Mouse (Mus musculus) embryo, embryonic 10 days (tissue): ENCODE data around the gene Kif26b.
A peak's percentile ranks its signal among the peaks of the same experiment; 100 is the strongest.

Source experiments
- DNase-seq: peaks from one replicate; pipeline ENCODE4 v3.0.0-alpha.2; 2015; ENCODE audit warnings: low spot score

Kif26b gene

DNA sequence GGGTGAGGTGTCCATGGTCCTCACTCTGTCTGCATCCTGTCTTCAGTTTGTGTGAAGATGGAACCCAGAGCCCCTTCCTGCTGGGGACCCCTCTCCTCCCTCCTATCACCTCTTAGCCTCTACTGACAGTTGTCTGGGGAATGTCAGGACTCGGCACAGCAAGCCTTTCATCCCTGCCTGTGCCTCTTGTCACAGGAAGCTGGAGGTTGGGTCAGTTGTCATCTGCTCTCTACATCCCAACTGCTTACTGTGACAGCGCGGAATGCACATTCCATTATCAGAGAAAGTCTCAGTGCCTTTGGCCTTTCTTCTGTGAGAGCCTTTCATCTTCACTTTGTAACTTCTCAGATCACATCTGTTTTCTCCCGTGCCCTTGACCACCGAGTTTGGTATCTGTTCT, 132.6 kb downstream of the Kif26b start:
- DNase-seq = peak; percentile 76

DNA sequence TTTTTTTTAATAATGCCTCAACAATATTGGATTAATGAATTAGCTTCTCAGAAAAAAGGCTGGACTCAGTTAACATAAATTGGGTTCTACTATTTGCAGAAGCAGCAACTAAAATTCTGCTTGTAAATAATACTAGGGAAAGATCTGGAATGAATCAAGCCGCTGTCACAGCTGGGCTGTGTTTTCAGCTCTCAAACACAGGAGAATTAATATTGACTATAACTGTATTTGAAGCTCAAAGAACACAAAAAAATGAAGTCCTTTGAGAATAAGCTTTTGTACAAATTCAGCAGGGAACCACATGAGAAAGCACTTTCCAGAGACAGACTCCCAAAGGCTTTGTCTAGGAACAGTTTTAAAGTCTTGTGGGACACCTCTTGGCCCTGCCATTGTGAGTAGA, 134.6 kb downstream of the Kif26b start:
- no peak for DNase-seq

DNA sequence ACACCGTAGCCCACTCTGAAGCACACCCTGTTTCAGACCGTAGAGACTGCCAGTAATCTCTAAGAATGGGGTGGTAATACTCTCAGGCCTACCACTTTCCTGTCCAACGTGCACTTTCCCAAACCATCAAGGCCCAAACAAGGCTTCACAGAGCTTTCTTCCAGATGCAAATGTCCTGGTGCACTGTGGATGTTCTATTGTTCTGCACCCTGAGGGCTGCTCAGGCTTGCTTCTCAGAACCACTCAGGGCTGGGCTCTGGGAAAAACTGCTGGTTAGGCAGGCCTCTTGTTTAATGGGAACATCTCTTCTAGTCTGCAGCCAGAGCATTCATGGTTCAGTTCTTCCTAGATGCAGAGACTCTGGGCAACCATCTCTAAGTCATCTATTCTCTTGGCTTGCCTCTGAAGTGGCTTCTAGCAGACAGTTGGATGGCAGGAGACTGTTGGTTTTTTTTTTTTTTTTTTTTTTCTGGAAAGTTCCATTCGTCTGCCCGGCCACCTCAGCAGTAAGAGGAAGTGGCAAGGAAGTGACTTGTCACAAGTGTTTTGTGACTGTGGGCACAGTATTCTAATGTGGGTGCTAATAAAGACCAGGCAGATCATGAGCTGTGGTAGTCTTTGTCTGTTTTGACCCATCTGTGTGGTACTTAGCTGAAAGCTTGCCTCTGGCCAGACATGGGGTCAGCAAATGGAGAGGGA, 135.5 kb downstream of the Kif26b start:
- DNase-seq = no peak

DNA sequence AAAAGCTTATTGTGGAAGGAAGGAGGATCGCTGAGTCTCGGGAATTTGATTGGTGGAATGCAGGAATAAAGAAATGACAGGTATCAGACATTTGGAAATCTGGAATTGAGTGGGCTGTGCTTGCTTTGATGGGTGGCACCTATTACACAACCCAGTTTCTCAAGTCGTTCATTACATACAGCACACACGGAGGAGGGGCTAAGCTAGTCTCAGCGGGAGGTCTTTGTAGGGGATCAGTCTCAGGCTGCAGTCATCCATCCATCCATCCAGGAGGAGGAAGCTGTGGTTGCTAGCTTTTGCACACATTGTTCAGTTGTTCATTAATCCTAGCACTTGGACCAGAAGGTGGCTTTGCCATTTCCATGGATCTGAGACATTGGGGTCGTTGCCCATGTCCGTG, 137.6 kb downstream of the Kif26b start:
- DNase-seq = no peak

DNA sequence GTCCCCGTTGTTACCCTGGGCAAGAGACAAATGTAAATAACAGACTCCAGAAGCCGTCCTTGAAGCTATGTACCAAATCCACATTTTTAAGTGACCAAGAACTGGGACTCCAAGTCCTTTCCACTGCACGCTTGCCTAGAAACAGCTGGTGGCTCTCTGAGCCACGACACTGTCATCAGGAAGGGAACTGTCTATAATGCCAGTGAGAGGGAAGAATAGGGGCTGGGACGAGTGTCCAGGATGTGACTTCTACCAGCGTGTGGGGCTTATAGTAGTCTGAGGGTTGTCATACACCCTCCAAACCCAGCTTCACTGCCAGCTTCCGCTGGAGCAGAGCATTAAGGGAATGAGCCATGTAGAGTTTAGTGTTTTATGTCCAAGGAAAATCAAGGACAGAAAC, 138.9 kb downstream of the Kif26b start:
- DNase-seq = no peak

DNA sequence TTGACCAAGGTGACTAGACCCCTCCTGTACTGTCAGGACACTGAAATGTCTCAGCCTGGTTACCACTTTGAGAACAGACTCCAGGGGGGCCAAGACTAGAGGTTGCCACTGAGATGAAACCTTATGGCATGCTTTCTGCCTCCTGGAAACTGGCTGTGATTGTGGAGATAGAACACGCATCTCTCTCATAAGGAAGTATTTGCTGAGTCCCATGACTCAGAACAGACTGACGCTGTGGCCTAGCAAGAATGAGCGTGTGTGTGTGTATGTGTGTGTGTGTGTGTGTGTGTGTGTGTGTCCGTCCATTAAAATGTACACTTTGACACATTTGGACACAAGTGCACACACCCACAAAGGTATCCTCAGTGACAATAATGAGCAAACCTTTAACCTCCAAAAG, 140.0 kb downstream of the Kif26b start:
- no peak for DNase-seq

DNA sequence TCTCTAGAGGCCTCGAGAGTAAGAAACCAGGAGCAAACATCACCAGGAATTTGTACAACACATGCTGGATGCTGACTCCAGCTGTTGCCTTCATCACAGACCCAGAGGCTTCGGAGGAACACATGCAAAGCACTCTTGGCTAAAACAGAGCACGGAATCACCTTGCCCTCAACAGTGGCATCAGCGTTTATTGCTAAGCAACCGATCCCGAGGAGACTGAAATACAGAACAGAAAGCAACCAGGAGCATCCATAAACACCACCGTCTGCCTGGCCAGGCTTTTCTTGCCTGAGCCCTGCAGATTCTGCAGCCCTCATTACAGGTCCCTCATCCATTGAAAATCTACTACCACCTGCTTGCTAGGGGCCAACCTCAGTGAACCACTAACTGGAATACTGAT, 144.1 kb downstream of the Kif26b start:
- DNase-seq = no peak

DNA sequence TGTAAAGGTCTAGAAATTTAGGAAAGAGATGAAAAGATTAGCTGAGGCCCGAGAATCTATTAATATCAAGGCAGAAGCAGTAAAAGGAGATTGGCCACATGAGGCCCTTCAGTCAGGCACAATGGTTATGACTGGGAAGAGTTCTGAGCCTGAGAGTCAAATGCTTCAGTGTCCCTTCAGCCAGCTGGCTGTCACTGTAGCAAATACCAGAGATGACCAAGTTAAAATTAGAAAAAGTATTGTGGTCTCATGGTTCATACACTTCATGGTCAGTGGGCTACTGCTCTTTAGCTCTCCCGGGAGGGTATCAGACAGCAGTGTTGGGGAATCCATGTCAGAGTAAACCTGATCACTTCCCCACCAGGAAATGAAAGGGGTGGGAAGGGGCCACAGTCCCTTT, 144.6 kb downstream of the Kif26b start:
- no peak for DNase-seq

DNA sequence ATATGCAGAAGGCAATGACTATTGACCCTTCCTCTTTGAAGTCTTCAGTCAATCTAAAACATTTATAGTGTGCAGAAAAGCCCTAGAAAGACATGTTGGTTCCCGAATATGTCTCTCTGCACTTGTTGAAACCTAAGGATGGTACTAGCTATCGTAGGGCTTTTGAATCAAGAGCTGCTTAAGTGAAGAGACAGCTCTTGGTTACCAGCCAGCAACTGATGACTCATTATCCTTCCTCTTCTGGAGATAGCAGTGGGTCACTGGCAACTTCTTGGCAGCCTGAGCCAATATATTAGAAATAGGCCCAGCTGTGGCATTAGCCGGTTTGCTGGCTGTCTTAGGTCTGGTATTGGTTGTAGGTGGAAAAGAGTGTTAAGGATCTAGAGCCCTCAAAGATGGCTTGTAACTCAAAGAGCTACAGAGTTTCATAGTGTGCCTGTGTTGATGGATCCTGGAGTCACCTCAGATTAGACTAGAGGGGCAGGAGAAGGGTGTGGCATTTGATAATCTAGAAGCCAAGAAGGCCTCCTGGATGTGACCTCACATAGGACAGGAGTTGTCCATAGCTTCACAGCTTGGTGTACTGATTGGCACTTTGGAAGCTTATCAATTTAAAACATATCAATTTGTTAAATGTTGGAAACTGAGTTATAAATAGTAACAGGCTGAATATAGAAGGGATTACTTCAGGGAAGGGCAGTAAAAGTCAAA, 146.8 kb downstream of the Kif26b start:
- DNase-seq = no peak

DNA sequence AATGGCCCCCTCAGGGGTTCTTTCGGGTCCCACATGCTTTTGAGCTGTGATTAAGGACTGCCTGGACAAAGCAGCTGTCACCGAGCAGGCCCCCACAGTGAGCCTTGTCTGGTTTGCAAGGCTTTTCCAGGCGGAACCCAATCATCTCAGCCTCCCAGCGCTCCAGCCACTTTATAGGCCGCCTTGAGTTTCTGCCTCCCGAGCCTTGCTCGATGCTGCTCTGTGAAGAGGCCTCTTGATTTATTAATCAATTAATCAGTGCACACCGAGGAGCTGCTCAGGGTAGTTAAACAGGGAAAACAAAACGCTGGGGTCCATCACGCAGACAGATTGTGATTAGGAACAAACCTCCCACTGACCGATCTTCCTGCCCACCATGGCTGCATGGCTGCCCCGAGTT, 148.2 kb downstream of the Kif26b start:
- peak; percentile 44 for DNase-seq

DNA sequence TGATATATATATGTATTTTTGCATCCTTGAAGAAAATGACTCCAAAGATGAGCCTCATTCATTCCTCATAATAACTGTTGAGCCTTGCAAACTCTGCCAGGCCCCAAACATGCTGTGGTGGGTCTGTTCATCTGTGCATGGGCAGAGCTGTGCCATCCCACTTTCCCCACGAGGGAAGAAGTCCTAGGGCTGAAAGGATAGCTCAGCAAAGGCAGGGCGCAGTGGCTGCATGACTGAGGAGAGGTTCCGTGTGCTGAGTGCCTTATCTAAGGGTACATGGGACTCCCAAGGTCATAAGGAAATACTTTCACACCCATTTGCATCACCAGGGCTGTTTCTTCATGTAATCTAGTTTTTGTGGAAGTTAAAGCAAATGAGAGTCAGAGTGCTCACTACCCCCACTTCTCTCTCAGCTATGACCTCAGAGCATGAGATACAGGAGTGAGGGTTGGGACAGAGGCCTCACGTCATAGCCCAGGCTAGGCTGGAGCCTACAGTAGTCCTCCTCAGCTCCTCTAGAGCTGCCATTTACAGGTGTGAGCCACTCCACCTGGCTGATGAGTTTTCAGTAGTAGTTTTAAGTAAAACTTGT, 148.8 kb downstream of the Kif26b start:
- DNase-seq = no peak

DNA sequence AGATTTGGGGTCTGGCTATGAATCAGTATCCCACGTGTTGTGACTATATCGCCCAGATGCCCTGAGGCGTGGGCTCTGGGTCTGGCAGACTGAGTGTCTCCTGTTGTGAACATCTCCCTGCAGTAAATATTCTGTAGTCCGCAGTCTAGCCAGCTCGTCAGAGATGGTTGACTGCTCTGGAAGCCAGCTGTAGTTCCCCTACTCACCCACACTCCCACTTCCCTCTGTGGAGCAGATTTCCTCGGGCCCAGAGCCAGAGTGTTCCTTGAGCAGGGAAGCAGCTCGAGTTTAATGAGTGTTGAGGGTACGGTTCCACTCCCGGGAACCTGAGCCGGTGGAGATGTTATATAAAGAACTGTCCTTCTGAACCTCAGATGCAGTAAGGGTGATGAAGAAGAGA, 154.7 kb downstream of the Kif26b start:
- no peak for DNase-seq

DNA sequence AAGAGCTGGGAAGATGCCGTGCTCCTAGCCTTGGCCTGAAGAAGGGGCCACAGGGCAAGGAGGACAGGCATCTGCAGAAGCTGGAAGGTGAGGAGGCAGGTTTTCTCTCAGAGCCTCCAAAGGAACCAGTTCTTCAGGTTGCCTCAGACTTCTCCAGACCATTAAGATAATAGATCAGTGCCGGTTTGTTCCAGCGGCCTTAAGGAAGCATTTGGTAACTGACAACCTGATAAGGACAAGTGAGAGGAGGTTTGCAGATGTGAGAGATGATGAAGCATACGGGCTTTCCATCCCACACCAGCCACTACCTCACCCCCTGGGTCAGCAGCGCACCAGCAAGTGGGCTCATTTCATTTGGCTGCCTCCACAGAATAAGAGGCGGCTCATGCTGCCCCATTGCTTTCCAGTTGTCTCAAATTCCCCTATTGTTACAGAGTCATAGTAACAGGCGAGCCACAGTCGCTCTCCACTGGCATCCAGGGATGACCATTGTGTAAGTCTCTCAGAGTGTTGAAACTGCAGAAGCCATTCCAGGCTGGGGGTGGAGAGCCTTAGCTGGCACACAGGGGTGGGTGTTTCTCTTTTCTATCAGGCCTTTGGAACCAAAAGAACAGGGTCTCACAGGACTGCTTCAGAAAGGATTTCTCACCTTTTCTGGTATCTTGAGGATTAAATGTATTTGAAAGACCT, 156.2 kb downstream of the Kif26b start:
- peak; percentile 21 for DNase-seq

DNA sequence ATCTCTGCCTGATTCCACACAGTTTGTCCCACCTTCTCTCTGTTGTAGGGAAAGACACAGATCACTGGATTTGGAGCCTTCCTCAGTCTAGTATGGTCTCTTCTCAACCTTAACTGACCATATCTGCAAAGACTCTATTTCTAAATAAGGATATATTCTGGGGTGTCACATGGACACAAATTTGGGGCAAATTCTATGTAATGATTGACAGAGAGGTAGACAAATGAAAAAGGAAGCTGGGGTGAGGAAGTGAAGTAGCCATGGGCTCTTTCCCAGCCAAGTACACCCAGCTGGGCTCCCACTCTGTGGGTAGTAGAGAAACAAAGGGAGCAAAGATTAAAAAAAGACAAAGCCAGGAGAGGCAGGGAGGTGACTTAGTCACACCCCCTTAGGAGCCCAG, 158.0 kb downstream of the Kif26b start:
- DNase-seq = no peak

DNA sequence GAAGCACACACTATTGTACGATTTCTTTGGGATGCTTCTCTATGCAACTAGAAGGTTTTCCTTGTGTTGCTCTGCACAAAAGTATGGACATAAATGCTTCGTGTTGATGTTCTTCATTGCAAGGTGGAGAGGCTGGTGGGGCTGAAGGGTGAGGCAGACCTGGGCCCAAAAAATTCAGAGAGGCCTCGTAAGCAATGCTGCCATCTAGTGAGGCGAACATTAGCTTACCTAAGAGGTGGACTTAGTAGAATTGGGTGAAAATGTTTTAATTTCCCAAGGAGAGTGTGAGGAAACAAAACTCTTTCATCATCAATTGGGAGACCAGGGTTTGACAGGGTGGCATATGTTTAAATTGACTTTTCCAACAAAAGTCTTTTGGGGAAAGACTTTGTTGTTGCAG, 160.6 kb downstream of the Kif26b start:
- DNase-seq = peak; percentile 56

DNA sequence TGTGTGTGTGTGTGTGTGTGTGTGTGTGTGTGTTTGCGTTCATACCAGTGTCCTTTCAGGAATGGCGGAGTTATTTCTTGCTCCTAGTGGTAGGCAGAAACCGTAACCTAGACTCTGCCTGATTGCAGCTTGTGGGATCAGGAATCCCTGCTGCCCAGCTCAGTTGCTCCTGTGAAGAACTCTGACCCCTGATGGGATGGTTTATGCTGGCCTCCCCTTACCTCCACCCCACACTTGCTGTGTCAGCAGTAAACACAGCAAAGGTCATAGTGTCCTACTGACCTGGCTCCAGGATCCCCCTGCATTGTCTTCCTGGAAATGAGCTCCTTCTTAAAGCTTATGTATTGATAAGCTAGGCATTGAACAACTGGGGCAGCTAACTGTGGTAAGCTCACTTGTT, 162.8 kb downstream of the Kif26b start:
- DNase-seq = no peak

DNA sequence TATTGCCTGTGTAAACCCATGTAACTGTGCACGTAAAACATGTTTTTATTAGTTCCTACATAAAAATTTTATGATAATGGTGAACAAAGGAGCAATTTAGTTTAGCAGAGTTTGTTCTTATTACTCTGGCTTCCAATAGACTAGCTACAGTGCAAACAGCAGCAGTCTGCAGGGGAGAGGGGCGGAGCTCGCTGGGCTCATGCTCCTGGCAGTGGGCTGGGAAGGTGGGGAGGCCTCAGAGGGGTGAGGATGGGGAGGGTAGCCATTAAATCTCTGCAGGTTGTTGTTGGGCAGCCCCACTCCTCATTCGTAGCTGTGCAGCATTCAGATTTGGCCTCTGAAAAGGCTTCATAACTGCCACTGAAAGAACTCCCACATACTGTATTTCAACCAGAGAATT, 171.2 kb downstream of the Kif26b start:
- DNase-seq = no peak

DNA sequence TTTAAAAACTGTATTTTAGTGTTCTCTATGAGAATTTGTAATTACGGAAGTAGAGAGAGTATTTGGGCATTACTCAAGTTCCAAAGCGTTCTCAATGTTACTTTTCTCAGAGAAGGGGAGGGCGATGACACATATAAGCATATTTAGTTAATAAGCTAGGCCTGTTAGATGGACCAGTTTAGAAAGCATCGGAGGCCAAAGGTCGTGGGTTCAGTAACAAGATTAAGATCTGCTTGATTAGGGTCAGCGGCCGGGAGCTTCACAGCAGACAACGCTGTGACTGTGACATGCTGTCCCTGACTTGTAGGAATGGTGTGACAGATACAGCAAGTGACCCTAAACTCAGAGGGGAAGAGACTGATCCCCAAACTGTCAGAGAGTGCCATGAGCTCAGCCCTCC, 174.6 kb downstream of the Kif26b start:
- DNase-seq = peak; percentile 56

DNA sequence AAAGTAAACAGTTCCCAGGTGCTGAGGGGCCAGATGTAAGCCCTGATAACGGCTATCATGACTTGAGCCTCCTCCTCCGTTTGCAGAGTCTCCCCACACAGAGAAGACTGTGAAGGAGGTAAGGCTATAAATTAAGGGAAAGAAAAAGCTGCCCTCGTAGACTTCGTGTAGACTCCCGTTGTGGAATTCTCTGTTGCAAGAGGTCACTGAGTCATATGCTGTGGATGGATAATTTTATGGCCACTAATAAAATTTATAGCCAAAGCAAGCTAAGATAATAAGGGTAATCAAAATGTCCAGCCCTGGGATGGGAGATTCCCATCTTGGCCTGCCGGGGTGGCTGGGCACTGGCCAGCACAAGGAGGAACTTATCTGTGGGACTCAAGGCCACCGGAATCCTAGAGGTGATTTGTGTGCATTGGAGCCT, 179.0 kb downstream of the Kif26b start:
- no peak for DNase-seq

DNA sequence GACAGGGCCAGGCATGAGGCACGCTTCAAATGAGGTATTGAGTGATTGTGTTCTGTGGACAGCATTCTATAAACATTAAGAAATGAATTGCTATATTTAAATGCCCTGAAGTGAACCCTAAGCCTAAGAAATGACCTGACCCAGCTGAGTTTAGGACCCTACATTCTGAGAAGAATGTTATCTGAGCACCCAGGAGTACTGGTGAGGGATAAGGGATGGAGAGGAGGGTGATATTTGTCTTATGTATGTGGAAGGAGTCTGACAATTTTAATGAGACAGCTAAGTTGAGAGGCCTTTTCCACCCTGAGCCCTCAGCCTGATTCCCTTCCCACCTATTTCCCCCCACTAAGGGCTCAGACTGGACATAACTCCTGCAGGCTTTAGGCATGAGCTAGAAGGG, 179.4 kb downstream of the Kif26b start:
- no peak for DNase-seq

DNA sequence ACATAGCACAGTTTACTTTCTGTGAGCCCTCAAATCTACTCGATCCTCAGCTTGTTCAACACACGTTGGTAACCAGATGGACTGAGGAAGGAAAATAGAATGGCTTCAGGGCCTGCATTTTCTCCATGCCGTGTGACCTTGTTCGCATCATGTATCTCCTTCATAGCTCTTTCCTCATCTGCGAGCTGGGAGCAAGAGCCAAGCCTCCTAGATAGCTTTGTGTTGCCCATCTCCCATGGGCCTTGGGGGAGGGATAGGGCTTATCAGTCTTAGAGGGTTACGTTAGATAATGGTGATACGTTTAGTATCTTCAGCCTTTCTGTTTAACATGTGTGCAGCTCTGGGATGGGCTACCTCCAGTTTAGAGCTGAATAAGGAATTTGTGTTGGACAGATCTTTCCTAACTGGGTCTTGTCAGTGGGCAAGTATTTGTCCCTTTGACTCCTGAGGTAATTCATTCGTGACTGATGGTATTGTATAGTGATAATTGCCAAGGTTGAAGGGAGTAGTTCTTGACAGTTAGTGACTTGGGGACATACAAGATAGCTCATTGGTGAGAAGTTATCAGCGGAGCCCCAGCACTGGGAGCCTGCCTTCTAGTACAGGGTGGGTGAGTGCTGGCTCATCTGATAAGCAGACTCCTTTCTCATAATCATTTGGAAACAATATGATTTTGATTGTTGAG, 183.4 kb downstream of the Kif26b start:
- DNase-seq = no peak

DNA sequence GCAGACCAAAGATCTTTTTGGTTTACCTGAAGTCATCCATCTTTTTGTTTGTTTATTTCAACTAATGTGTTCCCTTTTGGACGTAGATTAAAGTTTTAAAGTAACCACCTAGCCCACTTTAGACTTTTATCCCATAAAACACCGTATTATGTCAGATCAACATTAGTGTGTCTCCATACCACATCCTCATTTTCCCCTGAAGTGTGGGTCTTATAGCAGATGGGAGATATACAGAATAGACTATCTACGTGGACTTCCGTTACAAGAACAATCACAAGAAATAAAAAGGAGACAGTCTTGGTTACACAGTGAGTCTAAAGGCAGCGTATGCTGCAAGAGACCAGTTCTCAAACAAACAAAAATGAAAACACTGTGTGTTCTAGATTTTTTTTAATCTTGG, 185.3 kb downstream of the Kif26b start:
- no peak for DNase-seq
